Mouse (Mus musculus) liver, postnatal 0 days (tissue): ENCODE results near the gene Fance. TPM values are rescaled to one million over a fixed set of nuclear protein-coding genes. Genes with fewer than 3 reads are reported as not detected.
"Not testable (repeated sequence)": the region's sequence is repeated elsewhere in the genome, so short reads cannot be mapped to it uniquely, and the experiment has no call there.

Experiments
- ATAC-seq: fragments of 200-750 bp; cut with Nextera tagmentation; 2 replicates; pipeline ENCODE4 v1.8.0; 2017; ENCODE audit warnings: mild to moderate bottlenecking, moderate library complexity
- DNase-seq: peaks from one replicate; pipeline ENCODE4 v3.0.0-alpha.2; 2016
- H3K27ac ChIP-seq: fragments of 300-500 bp; sonication (generic); 2 replicates; pipeline ENCODE4 v1.5.1; 2014; ENCODE audit warnings: antibody characterized with exemption, moderate library complexity, mild to moderate bottlenecking, low read depth
- H3K27me3 ChIP-seq: fragments of 300-500 bp; sonication (generic); 2 replicates; pipeline ENCODE4 v1.6.1; 2014; ENCODE audit warnings: low read length, control low read depth, mixed read lengths; ENCODE audit not compliant: insufficient read depth
- H3K36me3 ChIP-seq: fragments of 300-500 bp; sonication (generic); replicated peaks from 2 replicates; pipeline ENCODE4 v1.6.1; 2014; ENCODE audit warnings: mild to moderate bottlenecking, control low read depth, low read length, moderate library complexity, mixed read lengths; ENCODE audit not compliant: insufficient read depth
- H3K4me1 ChIP-seq: fragments of 300-500 bp; sonication (generic); 2 replicates; pipeline ENCODE4 v1.6.1; 2014; ENCODE audit warnings: antibody characterized with exemption, mild to moderate bottlenecking, control low read depth; ENCODE audit not compliant: insufficient read depth
- H3K4me2 ChIP-seq: fragments of 300-500 bp; sonication (generic); 2 replicates; pipeline ENCODE4 v1.6.1; 2014; ENCODE audit warnings: low read depth, mild to moderate bottlenecking, low read length, moderate library complexity, mixed read lengths
- H3K4me3 ChIP-seq: fragments of 300-500 bp; sonication (generic); 2 replicates; pipeline ENCODE4 v1.5.1; 2014; ENCODE audit warnings: low read depth, low read length
- H3K9ac ChIP-seq: fragments of 300-500 bp; sonication (generic); replicated peaks from 2 replicates; pipeline ENCODE4 v1.6.1; 2014; ENCODE audit warnings: mild to moderate bottlenecking, moderate library complexity
- H3K9me3 ChIP-seq: fragments of 300-500 bp; sonication (generic); 2 replicates; pipeline ENCODE4 v1.6.1; 2016; ENCODE audit warnings: mild to moderate bottlenecking, control low read depth, low read length, mixed read lengths
- CTCF ChIP-seq: sonication (generic); IDR thresholded peaks from 2 replicates; pipeline ENCODE4 v1.5.1; 2016; ENCODE audit warnings: antibody characterized with exemption, low read depth
- EP300 ChIP-seq: IDR thresholded peaks from 2 replicates; pipeline ENCODE4 v1.6.1; 2016; ENCODE audit warnings: antibody characterized with exemption, low read depth, mild to moderate bottlenecking
- WGBS: fragments of 180-500 bp; shearing (Covaris S2); extraction: QIAGEN DNeasy Blood & Tissue Kit; methylation state at CpG from one replicate; pipeline ENCODE4 v1.1.7; 2014; ENCODE audit not compliant: insufficient replicate concordance; 5-methylcytosine and 5-hydroxymethylcytosine counted together
- polyA plus RNA-seq: library from polyadenylated mRNA; unstranded; fragments of >200 nt; fragmentation: Nextera tagmentation; extraction: Ambion mirVana; gene quantifications from 2 replicates; pipeline ENCODE4 v1.2.1, GENCODE M21; 2015

Fance gene
- polyA plus RNA-seq, 1 experiment from 2014 or later = 6.7 TPM

DNA sequence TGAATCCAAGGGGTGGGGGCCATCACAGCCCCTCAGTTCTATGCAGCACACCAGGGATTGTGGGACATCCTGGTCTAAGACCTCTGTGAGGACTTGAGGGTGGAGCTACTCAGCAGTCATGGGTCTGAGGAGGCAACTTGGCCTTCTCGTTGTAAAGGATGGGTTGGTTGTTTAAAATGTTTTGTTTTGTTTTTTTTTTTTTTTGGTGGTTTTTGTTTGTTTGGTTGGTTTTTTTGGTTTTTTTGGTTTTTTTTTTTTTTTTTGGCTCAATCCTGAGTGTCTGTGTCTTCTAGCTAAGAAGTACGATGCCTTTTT is 16.9 kb downstream of the Fance start:
- H3K27me3 ChIP-seq = no peaks in the 10 kb centered on the region
- TF ChIP-seq EP300 = no peak
- no peak for TF ChIP-seq CTCF
- no peaks in the 10 kb centered on the region for H3K9me3 ChIP-seq
- peaks cover 18% of the 10 kb centered on the region for H3K4me1 ChIP-seq
- ATAC-seq (no peak), DNase-seq (no peak)
- 32% methylated on average over 2 of the region's 2 CpGs for WGBS
- H3K4me2 ChIP-seq = peak overlapping the region; percentile 78
- no peak overlapping the region for H3K27ac ChIP-seq
- peak overlapping the region; percentile 87 for H3K9ac ChIP-seq
- H3K4me3 ChIP-seq = peak overlapping the region; percentile 62
- peaks cover 18% of the 10 kb centered on the region for H3K36me3 ChIP-seq

DNA sequence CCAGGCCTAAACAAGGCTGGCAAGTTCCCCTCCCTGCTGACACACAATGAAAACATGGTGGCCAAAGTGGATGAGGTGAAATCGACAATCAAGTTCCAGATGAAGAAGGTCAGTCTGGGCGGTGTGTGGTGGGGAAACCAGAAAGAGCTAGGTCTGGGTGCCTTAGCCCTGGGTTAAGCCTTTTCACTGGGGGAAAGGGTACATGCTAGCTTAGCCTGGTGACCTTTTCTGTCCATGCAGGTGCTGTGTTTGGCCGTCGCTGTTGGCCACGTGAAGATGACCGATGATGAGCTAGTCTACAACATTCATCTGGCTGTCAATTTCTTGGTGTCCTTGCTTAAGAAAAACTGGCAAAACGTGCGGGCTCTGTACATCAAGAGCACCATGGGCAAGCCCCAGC is 17.3 kb downstream of the Fance start:
- H3K36me3 ChIP-seq = peaks cover 18% of the 10 kb centered on the region

DNA sequence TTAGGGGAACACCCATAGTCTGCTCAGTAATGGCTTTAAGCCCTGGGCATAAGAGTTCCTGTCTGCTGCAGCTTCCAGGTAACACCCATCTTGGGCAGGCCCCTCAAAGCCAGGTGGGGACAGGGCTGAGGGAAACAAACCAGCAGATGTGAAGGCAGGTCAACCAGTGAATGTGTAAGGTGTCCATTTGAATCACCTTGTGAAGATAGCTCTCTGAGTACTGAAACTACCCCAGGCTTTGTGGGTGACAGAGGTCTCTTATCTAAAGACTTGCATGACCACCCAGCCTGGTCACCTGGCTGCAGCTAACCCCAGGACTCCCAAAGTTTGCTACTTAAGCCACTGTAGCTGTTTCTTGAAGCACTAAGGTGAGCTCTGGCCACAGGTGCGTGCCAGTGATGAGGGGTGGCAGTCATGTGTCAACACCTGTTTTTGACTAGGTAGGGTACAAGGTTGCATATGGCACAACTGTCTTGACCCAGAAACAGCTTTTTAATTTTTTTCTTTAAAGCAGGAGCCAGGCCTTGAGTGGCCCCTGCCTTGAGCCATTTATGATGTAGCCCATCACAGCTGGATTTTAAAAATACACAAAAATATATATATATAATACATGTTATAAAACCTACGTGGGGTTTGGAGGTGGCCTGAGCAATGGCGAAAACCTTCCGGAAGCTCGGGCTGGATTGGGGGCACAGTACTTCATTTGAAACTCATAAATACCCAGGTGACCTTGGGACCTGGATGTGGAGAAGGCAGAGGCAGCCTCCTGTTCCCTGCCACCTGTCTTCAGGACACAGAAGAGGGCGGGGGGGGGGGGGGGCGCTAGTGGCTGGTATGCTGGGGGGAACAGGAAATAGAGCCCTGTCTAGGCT is 18.2 kb downstream of the Fance start:
- peaks cover 18% of the 10 kb centered on the region for H3K36me3 ChIP-seq
- no peak for DNase-seq
- no peak for ATAC-seq
- H3K4me3 ChIP-seq = no peak overlapping the region
- H3K27me3 ChIP-seq = no peaks in the 10 kb centered on the region
- H3K4me2 ChIP-seq = no peak overlapping the region
- H3K27ac ChIP-seq = peak overlapping the region; percentile 13; the same call in 1 of the 2 replicates
- H3K9me3 ChIP-seq = no peaks in the 10 kb centered on the region
- TF ChIP-seq CTCF (no peak), EP300 (no peak)
- 50% methylated on average over 5 of the region's 7 CpGs for WGBS
- H3K9ac ChIP-seq = no peak overlapping the region
- H3K4me1 ChIP-seq = peaks cover 18% of the 10 kb centered on the region

More for the DNA sequence above, 17.3 kb downstream of the Fance start:
- H3K27ac ChIP-seq, H3K27me3 ChIP-seq, H3K9me3 ChIP-seq, ATAC-seq, DNase-seq, H3K9ac ChIP-seq, H3K4me2 ChIP-seq: not testable (repeated sequence)
- 73% methylated on average over 6 of the region's 8 CpGs for WGBS
- Histone ChIP-seq H3K4me3 (peak overlapping the region; percentile 62; the same call in 1 of the 2 replicates), H3K4me1 (peaks cover 18% of the 10 kb centered on the region)

DNA sequence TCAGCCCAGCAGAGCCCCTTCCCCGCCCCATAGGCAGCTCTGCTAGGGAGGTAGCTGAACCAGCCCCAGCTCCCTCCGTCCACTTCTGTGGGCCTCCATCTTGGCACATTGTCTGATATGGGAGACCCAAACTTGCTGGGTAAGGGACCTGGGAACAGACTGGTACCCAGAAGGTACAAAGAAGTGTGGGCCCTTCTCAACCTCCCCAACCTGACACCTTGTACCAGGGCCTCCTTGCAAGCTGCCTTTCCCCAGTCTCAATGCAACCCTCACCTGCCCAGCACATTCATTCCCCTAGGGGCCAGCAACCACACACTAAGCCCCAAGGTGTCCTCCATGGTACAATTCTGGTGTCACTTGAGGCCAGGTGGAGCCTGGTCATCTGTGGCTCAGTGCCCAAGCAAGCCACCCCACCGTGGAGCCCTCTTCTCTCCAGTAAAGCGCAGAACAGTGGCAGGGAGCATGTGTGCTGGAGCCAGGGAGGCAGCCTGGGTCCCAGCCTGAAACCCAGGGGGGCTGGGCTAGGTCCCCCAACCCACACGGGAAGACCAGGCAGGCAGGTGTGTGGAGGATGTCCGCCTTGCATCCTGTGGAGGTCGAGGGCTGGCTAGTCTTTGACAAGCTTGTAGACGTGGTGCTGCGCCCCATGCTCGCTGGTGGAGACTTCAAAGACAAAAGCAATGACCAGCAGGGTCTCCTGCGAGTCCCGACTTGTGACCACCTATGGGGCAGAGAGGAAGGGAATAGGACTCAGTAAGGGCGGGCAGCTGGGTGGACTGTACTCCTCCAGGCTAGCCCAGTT is 19.0 kb downstream of the Fance start:
- Histone ChIP-seq H3K27ac (no peak overlapping the region), H3K4me2 (no peak overlapping the region), H3K9me3 (no peaks in the 10 kb centered on the region), H3K36me3 (peaks cover 18% of the 10 kb centered on the region), H3K9ac (no peak overlapping the region), H3K27me3 (no peaks in the 10 kb centered on the region), H3K4me3 (no peak overlapping the region), H3K4me1 (peaks cover 17% of the 10 kb centered on the region)
- no peak for ATAC-seq
- 44% methylated on average over 13 of the region's 13 CpGs for WGBS
- no peak for DNase-seq
- TF ChIP-seq EP300 (no peak), CTCF (0 out of 2 replicates have a peak, but pooled peaks have one; percentile 21)

DNA sequence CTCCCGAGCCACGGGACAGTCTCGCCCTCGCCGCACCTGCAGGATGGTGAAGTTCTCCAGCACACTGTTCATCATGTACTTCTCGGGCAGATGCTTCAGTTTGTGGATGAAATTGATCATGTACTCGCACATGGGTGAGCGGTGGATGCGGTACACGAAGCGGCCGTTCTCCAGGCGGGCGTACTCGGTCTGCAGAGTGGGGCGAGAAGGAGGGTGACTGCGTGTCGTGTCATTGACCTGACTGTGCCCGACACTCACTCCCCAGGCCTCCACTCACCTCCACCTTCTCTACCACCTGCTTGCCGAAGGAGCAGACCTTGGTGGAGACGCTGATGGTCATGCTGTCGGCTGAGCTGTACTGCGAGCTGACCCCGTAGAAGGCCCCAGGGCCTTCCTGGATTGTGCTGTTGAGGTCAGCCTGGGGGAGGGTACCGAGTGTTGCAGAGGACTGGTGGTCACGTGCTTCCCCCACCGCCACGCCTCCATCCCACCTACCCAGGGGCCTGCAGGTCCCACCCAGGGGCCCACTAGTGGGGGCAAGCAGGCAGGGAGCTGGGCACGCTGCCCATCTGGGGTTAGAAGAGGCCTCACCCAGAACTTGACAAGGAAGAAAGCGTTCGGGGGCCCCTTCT is 19.7 kb downstream of the Fance start:
- Histone ChIP-seq H3K9me3 (no peaks in the 10 kb centered on the region), H3K27me3 (no peaks in the 10 kb centered on the region), H3K4me1 (peaks cover 10% of the 10 kb centered on the region), H3K36me3 (peaks cover 18% of the 10 kb centered on the region), H3K27ac (no peak overlapping the region), H3K4me2 (0 out of 2 replicates have a peak overlapping the region, but pooled peaks have one; percentile 18), H3K9ac (no peak overlapping the region), H3K4me3 (no peak overlapping the region)
- DNase-seq (no peak), ATAC-seq (no peak)
- WGBS = 41% methylated on average over 31 of the region's 31 CpGs
- TF ChIP-seq CTCF (no peak), EP300 (no peak)

DNA sequence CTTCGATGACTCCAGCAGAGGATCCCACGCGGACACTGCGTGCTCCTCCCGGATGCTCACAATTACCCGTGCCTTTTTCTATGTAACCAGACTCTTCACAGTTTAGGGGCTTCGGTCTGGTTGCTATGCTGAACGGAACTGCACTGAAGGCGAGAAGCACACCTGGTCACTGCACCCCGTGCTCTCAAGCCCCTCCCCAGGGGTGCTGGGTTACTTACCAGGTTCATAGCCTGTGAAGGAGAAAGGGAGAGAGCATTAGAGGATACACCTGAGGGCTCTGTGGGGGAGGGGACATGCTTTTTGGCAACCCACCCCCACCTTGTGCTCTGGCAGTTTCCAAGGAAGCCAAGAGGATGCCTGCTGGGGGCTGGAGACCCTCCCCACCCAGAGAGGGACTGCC is 21.9 kb downstream of the Fance start:
- Histone ChIP-seq H3K4me3 (no peak overlapping the region), H3K9ac (no peak overlapping the region), H3K36me3 (peaks cover 10% of the 10 kb centered on the region), H3K27ac (no peak overlapping the region), H3K9me3 (no peaks in the 10 kb centered on the region), H3K4me2 (no peak overlapping the region), H3K4me1 (no peaks in the 10 kb centered on the region), H3K27me3 (no peaks in the 10 kb centered on the region)
- no peak for ATAC-seq
- TF ChIP-seq CTCF = no peak
- no peak for TF ChIP-seq EP300
- WGBS = 77% methylated on average over 10 of the region's 10 CpGs
- DNase-seq = no peak
